Comparison of ENCODE assay signal across 16 mouse cellular contexts in genomic region chr17:64983480-64983879, GRCm38 (mm10).
"Had no signal": no experiment of that assay in that cellular context is flagged by ENCODE, and none has a peak within 500 bp of the region (broad histone marks: within the 10 kb centered on the region; RNA-seq: fewer than 3 reads in every experiment).

No protein-coding gene starts in this region.

- H3K9me3 ChIP-seq: limb, embryonic 12.5 days; liver, embryonic 13.5 days; lung, embryonic 15.5 days; megakaryocyte, embryonic 14.5 days; midbrain, embryonic 13.5 days; neural tube, embryonic 15.5 days had no signal

- H3K4me3 ChIP-seq: layer of hippocampus, adult 2 months; limb, embryonic 12.5 days; liver, embryonic 13.5 days; lung, embryonic 15.5 days; megakaryocyte, embryonic 14.5 days; midbrain, embryonic 13.5 days; myocyte; neural tube, embryonic 15.5 days had no signal

- DNase-seq: kidney, adult 9 months; kidney, postnatal 10 days; kidney, postnatal 4 days; liver; liver, embryonic 13.5 days; liver, postnatal 0 days; lung, postnatal 14 days; thymus, postnatal 4 days had no signal

- H3K27ac ChIP-seq: layer of hippocampus, adult 2 months; limb, embryonic 12.5 days; liver, embryonic 13.5 days; lung, embryonic 15.5 days; macrophage; midbrain, embryonic 13.5 days; neural tube, embryonic 15.5 days had no signal

- H3K27me3 ChIP-seq: limb, embryonic 12.5 days; liver, embryonic 13.5 days; lung, embryonic 15.5 days; megakaryocyte, embryonic 14.5 days; midbrain, embryonic 13.5 days; neural tube, embryonic 15.5 days had no signal

- H3K36me3 ChIP-seq: limb, embryonic 12.5 days; liver, embryonic 13.5 days; lung, embryonic 15.5 days; midbrain, embryonic 13.5 days; neural tube, embryonic 15.5 days had no signal

- H3K4me1 ChIP-seq: limb, embryonic 12.5 days; liver, embryonic 13.5 days; lung, embryonic 15.5 days; megakaryocyte, embryonic 14.5 days; midbrain, embryonic 13.5 days; neural tube, embryonic 15.5 days had no signal

- H3K4me2 ChIP-seq: limb, embryonic 12.5 days; liver, embryonic 13.5 days; lung, embryonic 15.5 days; midbrain, embryonic 13.5 days; neural tube, embryonic 15.5 days had no signal

- H3K9ac ChIP-seq: limb, embryonic 12.5 days; liver, embryonic 13.5 days; liver, postnatal 0 days; lung, embryonic 15.5 days; midbrain, embryonic 13.5 days; neural tube, embryonic 15.5 days had no signal

- ATAC-seq: liver, postnatal 0 days; midbrain, embryonic 13.5 days had no signal
